Mouse (Mus musculus) lung, embryonic 16.5 days (tissue): ENCODE data around the gene Mndal. TPM values are rescaled to one million over a fixed set of nuclear protein-coding genes. Genes with fewer than 3 reads are reported as not detected.
"Not testable (repeated sequence)": the region's sequence is repeated elsewhere in the genome, so short reads cannot be mapped to it uniquely, and the experiment has no call there.

Experiments used
- ATAC-seq: fragments of 200-750 bp; cut with Nextera tagmentation; 2 replicates; pipeline ENCODE4 v1.8.0; 2017; ENCODE audit warnings: low read depth, mild to moderate bottlenecking, moderate library complexity
- H3K27ac ChIP-seq: fragments of 300-500 bp; sonication (generic); 2 replicates; pipeline ENCODE4 v1.5.1; 2014; ENCODE audit warnings: mild to moderate bottlenecking, control low read depth, low read length
- H3K27me3 ChIP-seq: fragments of 300-500 bp; sonication (generic); 2 replicates; pipeline ENCODE4 v1.6.1; 2014; ENCODE audit warnings: low read depth, low read length, mixed read lengths; ENCODE audit not compliant: control insufficient read depth, insufficient read depth
- H3K36me3 ChIP-seq: fragments of 300-500 bp; sonication (generic); 2 replicates; pipeline ENCODE4 v1.6.1; 2014; ENCODE audit warnings: low read length; ENCODE audit not compliant: control insufficient read depth, insufficient read depth
- H3K4me1 ChIP-seq: fragments of 300-500 bp; sonication (generic); replicated peaks from 2 replicates; pipeline ENCODE4 v1.6.1; 2014; ENCODE audit warnings: low read length, mixed read lengths; ENCODE audit not compliant: control insufficient read depth, insufficient read depth
- H3K4me2 ChIP-seq: fragments of 300-500 bp; sonication (generic); 2 replicates; pipeline ENCODE4 v1.6.1; 2014; ENCODE audit warnings: low read depth, low read length, control low read depth
- H3K4me3 ChIP-seq: fragments of 300-500 bp; sonication (generic); 2 replicates; pipeline ENCODE4 v1.5.1; 2014; ENCODE audit warnings: mild to moderate bottlenecking, low read length, control low read depth
- H3K9ac ChIP-seq: fragments of 300-500 bp; sonication (generic); 2 replicates; pipeline ENCODE4 v1.6.1; 2014; ENCODE audit warnings: low read length, control low read depth
- H3K9me3 ChIP-seq: fragments of 300-500 bp; sonication (generic); 2 replicates; pipeline ENCODE4 v1.6.1; 2016; ENCODE audit warnings: low read length; ENCODE audit not compliant: control insufficient read depth
- WGBS: fragments of 180-500 bp; shearing (Covaris S2); extraction: QIAGEN DNeasy Blood & Tissue Kit; methylation state at CpG from one replicate; pipeline ENCODE4 v1.1.7; 2014; 5-methylcytosine and 5-hydroxymethylcytosine counted together
- polyA plus RNA-seq: library from polyadenylated mRNA; unstranded; fragments of >200 nt; fragmentation: Nextera tagmentation; extraction: Ambion mirVana; gene quantifications from 2 replicates; pipeline ENCODE4 v1.2.1, GENCODE M21; 2015

Gene Mndal
- polyA plus RNA-seq, 1 experiment from 2014 or later = 3.3 TPM

- not testable (repeated sequence) for H3K27ac ChIP-seq, H3K36me3 ChIP-seq, H3K9me3 ChIP-seq, H3K4me3 ChIP-seq, H3K9ac ChIP-seq, ATAC-seq, H3K4me2 ChIP-seq, H3K4me1 ChIP-seq, H3K27me3 ChIP-seq
- WGBS = 68% methylated on average over 2 of the region's 2 CpGs
Observed at GRCm38 (mm10) chr1:173801791-173802190, 140.5 kb downstream of the Mndal start.

Other genes starting within 250 kb of the Mndal start
- gene Ifi207, start 200.7 kb downstream of the Mndal start, polyA plus RNA-seq = 0.85 and 0.98 TPM in 2 replicates
- 1.6 and 2.2 TPM in 2 replicates for gene Ifi204, start 175.5 kb downstream of the Mndal start, polyA plus RNA-seq
- gene Ifi211, start 29.4 kb downstream of the Mndal start, polyA plus RNA-seq = 1.1 and 1.8 TPM in 2 replicates
- gene Ifi203, start 181 bp upstream of the Mndal start, polyA plus RNA-seq = 1.4 and 1.5 TPM in 2 replicates
- gene Ifi202b, start 40.3 kb upstream of the Mndal start, polyA plus RNA-seq = 0.16 TPM in 1 of 2 replicates, not detected in the other
- 0.38 and 0.60 TPM in 2 replicates for gene Ifi205, start 89.3 kb upstream of the Mndal start, polyA plus RNA-seq
- not detected in 2 replicates for gene Olfr433, start 98.2 kb upstream of the Mndal start, polyA plus RNA-seq
- gene Olfr432, start 106.7 kb upstream of the Mndal start, polyA plus RNA-seq = not detected in 2 replicates
- gene Olfr430, start 124.1 kb upstream of the Mndal start, polyA plus RNA-seq = not detected in 2 replicates
- gene Olfr429, start 141.8 kb upstream of the Mndal start, polyA plus RNA-seq = not detected in 2 replicates
- not detected in 2 replicates for gene Olfr427, start 154.4 kb upstream of the Mndal start, polyA plus RNA-seq
- not detected in 2 replicates for gene Olfr231, start 178.7 kb upstream of the Mndal start, polyA plus RNA-seq
- not detected in 2 replicates for gene Olfr424, start 189.0 kb upstream of the Mndal start, polyA plus RNA-seq
- not detected in 2 replicates for gene Olfr420, start 213.1 kb upstream of the Mndal start, polyA plus RNA-seq
- 0.26 and 0.57 TPM in 2 replicates for gene Spta1, start 230.3 kb upstream of the Mndal start, polyA plus RNA-seq